Mouse (Mus musculus) brain, embryonic 14.5 days (tissue): ENCODE measurements around the gene Nelfe.

Source experiments
- CTCF ChIP-seq: fragments of 200-500 bp; IDR thresholded peaks from 2 replicates; pipeline ENCODE4 v1.5.1; 2012; ENCODE audit warnings: inconsistent platforms, mild to moderate bottlenecking, moderate library complexity, borderline replicate concordance; ENCODE audit not compliant: insufficient read depth, insufficient read length; ENCODE audit errors: extremely low read depth
- POLR2A ChIP-seq: fragments of 200-500 bp; IDR thresholded peaks from 2 replicates; pipeline ENCODE4 v1.6.1; 2012; ENCODE audit warnings: mild to moderate bottlenecking, inconsistent platforms, borderline replicate concordance; ENCODE audit not compliant: poor library complexity, insufficient read depth, insufficient read length, severe bottlenecking; ENCODE audit errors: extremely low read depth

DNA sequence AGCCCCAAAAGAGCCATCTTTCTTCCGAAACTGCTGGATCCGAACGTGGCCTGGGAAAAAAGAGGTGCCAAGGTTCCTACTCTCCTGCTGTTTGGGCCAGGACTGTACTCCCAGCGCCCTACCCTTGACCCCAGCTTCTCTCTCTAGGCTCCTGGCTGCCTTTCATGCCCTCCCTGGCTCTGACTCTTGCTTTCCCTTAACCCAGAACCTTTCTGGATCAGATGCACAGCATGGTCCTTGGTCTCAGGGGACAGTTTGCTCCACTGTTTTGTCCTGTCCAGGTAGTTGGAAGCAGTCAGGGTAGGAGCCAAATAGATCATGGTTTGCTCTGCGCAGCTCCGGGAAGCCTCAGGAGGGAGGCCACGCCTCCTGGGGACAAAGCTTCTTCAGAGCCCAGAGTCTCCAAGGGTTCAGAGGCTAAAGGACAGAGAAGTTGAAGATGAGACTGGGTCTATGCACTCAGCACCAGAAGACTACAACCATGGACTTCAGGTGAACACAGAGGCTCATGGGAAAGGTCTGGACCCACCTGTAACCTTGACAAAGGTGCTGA, 35.3 kb upstream of the Nelfe start:
- TF ChIP-seq CTCF (no peak), POLR2A (no peak)
